In the genomic region with DNA sequence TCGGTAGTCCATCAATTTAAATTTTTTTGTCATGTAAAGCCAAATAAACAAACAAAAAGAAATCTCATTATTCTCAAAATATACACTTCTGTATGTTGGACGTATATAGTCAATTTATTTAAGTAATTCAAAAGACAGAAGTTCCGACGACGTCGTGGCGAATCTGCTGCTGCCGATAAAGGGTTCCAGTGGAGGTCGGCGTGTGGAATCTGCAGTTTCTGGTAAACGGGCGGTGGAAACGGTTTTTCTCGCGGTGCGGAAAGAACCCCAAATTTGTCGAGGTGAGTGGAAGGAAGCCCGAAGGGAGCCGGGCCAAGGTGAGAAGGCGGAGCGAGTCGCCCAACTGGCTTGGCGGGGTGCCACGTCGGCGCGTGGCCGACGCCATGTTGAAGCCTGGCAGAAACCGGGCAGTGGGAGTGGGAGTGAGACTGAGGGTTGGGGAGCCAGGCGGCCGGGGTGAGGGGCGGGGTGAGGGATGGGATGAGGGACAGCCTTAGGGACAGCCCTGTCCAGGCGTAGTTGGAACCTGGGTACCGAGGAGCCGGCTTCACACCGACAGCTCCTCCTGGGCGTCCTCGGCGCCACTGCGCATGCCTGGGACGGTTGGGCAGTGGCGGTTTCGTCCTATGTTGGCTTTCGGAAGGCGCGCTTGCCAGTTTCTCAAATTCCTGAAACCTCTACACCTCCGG, we compare ENCODE assay signal across 7 mouse cellular contexts. TPM values are rescaled to one million over a fixed set of nuclear protein-coding genes. Genes with fewer than 3 reads are reported as not detected.
DNase-seq lines count a peak whose midpoint lies in the region; ATAC-seq and TF ChIP-seq lines count a peak whose summit lies in the region.

A gene (plus strand): TSS at position 169 of the 689 bp plus-strand sequence.

- H3K9me3 ChIP-seq in embryonic facial prominence, embryonic 12.5 days, result no peaks in the 10 kb centered on the region
- no peaks in the 10 kb centered on the region for H3K9me3 ChIP-seq in limb, embryonic 12.5 days
- H3K9me3 ChIP-seq in midbrain, embryonic 15.5 days, result no peaks in the 10 kb centered on the region

- no peak for TF ChIP-seq CTCF in spleen, adult 2 months (IDR thresholded peaks at IDR 0.05; ENCODE audit: extremely low read depth, insufficient read depth, insufficient read length, insufficient replicate concordance)

- H3K27me3 ChIP-seq in embryonic facial prominence, embryonic 12.5 days, result no peaks in the 10 kb centered on the region
- no peaks in the 10 kb centered on the region for H3K27me3 ChIP-seq in limb, embryonic 12.5 days
- no peaks in the 10 kb centered on the region for H3K27me3 ChIP-seq in midbrain, embryonic 15.5 days (replicated peaks)
- H3K27me3 ChIP-seq in spleen, adult 2 months (ENCODE audit: control insufficient read depth, insufficient read depth, low read length), result no peaks in the 10 kb centered on the region

- peak; percentile 93 for DNase-seq in adrenal gland, postnatal 25 days
- peak; percentile 99 for DNase-seq in heart, adult 11 months
- peak; percentile 96 for DNase-seq in kidney, adult 18-20 months
- DNase-seq in spleen, adult 2 months (ENCODE audit: low read depth in 1 of 2, low spot score in 2 of 2), result peak; percentile 84 to 92

- TF ChIP-seq POLR2A in spleen, adult 2 months (IDR thresholded peaks at IDR 0.05; ENCODE audit: low read depth, low read length), result peak; percentile 67

- H3K4me2 ChIP-seq in embryonic facial prominence, embryonic 12.5 days (replicated peaks), result peak within 1 kb of the TSS; percentile 77
- peak within 1 kb of the TSS; percentile 78 for H3K4me2 ChIP-seq in limb, embryonic 12.5 days
- H3K4me2 ChIP-seq in midbrain, embryonic 15.5 days, result peak within 1 kb of the TSS; percentile 82

- peak; percentile 93 for ATAC-seq in embryonic facial prominence, embryonic 12.5 days (ENCODE audit: insufficient number of reproducible peaks, insufficient read depth, low FRiP score, low TSS enrichment)
- ATAC-seq in limb, embryonic 12.5 days (ENCODE audit: insufficient number of reproducible peaks, insufficient read depth, low FRiP score, low TSS enrichment, low read depth), result peak; percentile 89
- ATAC-seq in midbrain, embryonic 15.5 days (replicated peaks), result peak; percentile 95

- no peaks in the 10 kb centered on the region for H3K36me3 ChIP-seq in embryonic facial prominence, embryonic 12.5 days
- H3K36me3 ChIP-seq in limb, embryonic 12.5 days, result peaks cover 6% of the 10 kb centered on the region; the same call in 1 of the 2 replicates
- no peaks in the 10 kb centered on the region for H3K36me3 ChIP-seq in midbrain, embryonic 15.5 days (replicated peaks)
- H3K36me3 ChIP-seq in spleen, adult 2 months (ENCODE audit: control insufficient read depth, insufficient read depth, low read length), result no peaks in the 10 kb centered on the region

- 0 out of 2 replicates have a peak, but pooled peaks cover 3% of the 10 kb centered on the region for H3K4me1 ChIP-seq in embryonic facial prominence, embryonic 12.5 days
- H3K4me1 ChIP-seq in limb, embryonic 12.5 days (replicated peaks), result peaks cover 15% of the 10 kb centered on the region
- peaks cover 22% of the 10 kb centered on the region for H3K4me1 ChIP-seq in midbrain, embryonic 15.5 days
- peaks cover 7% of the 10 kb centered on the region; the same call in 1 of the 2 replicates for H3K4me1 ChIP-seq in spleen, adult 2 months (ENCODE audit: control insufficient read depth, insufficient read depth, insufficient read length)

- WGBS in embryonic facial prominence, embryonic 12.5 days, result under 1% methylated on average over 48 of the region's 48 CpGs
- WGBS in limb, embryonic 12.5 days, result under 1% methylated on average over 48 of the region's 48 CpGs
- under 1% methylated on average over 47 of the region's 48 CpGs for WGBS in midbrain, embryonic 15.5 days
- WGBS in spleen, adult 2 months, result 1% methylated on average over 48 of the region's 48 CpGs

- H3K27ac ChIP-seq in embryonic facial prominence, embryonic 12.5 days, result peak within 1 kb of the TSS; percentile 99
- H3K27ac ChIP-seq in limb, embryonic 12.5 days, result peak within 1 kb of the TSS; percentile 99
- peak within 1 kb of the TSS; percentile 91 for H3K27ac ChIP-seq in midbrain, embryonic 15.5 days
- peak within 1 kb of the TSS; percentile 90 for H3K27ac ChIP-seq in spleen, adult 2 months (ENCODE audit: insufficient read depth, low read length)

- H3K4me3 ChIP-seq in embryonic facial prominence, embryonic 12.5 days, result peak within 1 kb of the TSS; percentile 47
- H3K4me3 ChIP-seq in limb, embryonic 12.5 days (replicated peaks), result peak within 1 kb of the TSS; percentile 59
- peak within 1 kb of the TSS; percentile 78 for H3K4me3 ChIP-seq in midbrain, embryonic 15.5 days
- peak within 1 kb of the TSS; percentile 75 for H3K4me3 ChIP-seq in spleen, adult 2 months (ENCODE audit: extremely low read depth, insufficient read depth, insufficient read length)

- H3K9ac ChIP-seq in embryonic facial prominence, embryonic 12.5 days, result peak within 1 kb of the TSS; percentile 79
- H3K9ac ChIP-seq in limb, embryonic 12.5 days (replicated peaks), result peak within 1 kb of the TSS; percentile 84
- H3K9ac ChIP-seq in midbrain, embryonic 15.5 days, result peak within 1 kb of the TSS; percentile 68

RNA-seq across cellular contexts. Expression of the gene that starts here (rescaled TPM):
- total RNA-seq in adrenal gland, postnatal 25 days (2021), result 20.7 TPM in 2 replicates
- polyA plus RNA-seq in embryonic facial prominence, embryonic 12.5 days (2016; fragmentation: Nextera tagmentation; extraction: Ambion mirVana), result 26.5 and 27.2 TPM in 2 replicates
- 27.0 and 30.5 TPM in 2 replicates for polyA plus RNA-seq in limb, embryonic 12.5 days (2016; fragmentation: Nextera tagmentation; extraction: Ambion mirVana)
- 18.9 and 19.1 TPM in 2 replicates for polyA plus RNA-seq in midbrain, embryonic 15.5 days (2015; fragmentation: Nextera tagmentation; extraction: Ambion mirVana)
- 1.5 and 1.7 TPM in 2 replicates for polyA plus RNA-seq in spleen, adult 2 months (2012; rRNA removed)

Comparison
In these comparisons a context has a peak if more than half of its experiments do, and no peak if none do; other contexts are left out.
1. Peak in every context shown above with its lines: DNase-seq, ATAC-seq, H3K4me3 ChIP-seq and H3K27ac ChIP-seq.